Mouse (Mus musculus) pancreas, adult 10 weeks (tissue): ENCODE data around the gene Scn2a. TPM values are rescaled to one million over a fixed set of nuclear protein-coding genes. Genes with fewer than 3 reads are reported as not detected.

Source experiments
- polyA plus RNA-seq: library from polyadenylated mRNA; stranded (reverse); fragments of 350-450 nt; fragmentation: Illumina TruSeq; extraction: RNeasy Lipid Tissue Mini Kit (QIAGEN cat#74804); gene quantifications from one replicate; pipeline ENCODE4 v1.2.3, GENCODE M21; 2015; ENCODE audit warnings: low read depth, low replicate concordance; ENCODE audit not compliant: insufficient read depth

Gene Scn2a
- not detected for polyA plus RNA-seq

DNA sequence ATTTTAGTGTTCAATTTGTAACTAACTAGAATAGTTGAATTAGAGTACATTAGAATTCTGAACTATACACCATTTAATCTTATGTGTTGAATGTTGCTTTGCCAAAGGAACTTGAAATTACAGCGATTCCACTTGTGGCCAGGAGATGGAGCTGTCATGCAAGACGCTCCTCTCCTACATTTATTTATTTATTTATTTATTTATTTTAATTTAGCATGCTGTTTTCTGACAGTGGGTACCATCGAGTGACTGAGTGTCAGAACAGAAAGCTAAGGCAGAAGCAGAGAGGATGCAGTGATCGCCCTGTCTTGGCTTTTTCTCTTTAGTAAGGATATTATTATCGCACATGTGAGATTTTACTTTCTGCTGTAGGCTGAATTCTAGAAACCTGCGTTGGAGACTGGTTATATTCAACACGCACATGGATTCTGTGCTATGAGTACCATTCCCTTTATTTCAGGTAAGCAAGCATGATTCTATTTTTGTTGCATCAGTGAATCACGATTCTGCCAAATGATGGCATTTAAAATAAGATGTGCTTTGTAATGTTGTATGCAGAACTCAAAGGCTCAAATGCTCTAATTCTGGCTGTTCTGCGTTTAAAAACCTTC is at the start of gene Scn2a:
TSS of gene Scn2a (plus strand) at position 216 of the 611 bp plus-strand sequence.

Other genes starting within 250 kb of the Scn2a start
- gene Scn3a, start 53.1 kb upstream of the Scn2a start, polyA plus RNA-seq, result 0.44 TPM
- gene Csrnp3, start 225.0 kb downstream of the Scn2a start, polyA plus RNA-seq, result not detected